Mouse (Mus musculus) G1E (cell line): ENCODE measurements around the gene Gadd45a.

Source experiments
- CTCF ChIP-seq: IDR thresholded peaks from 2 replicates; pipeline ENCODE4 v1.5.1; 2012; ENCODE audit warnings: low read depth, low read length, inconsistent platforms, mixed read lengths
- GATA1 ChIP-seq: IDR thresholded peaks from 2 replicates; pipeline ENCODE4 v1.6.1; 2012; ENCODE audit warnings: borderline replicate concordance, low read length, inconsistent platforms, mixed read lengths
- TAL1 ChIP-seq: conservative IDR thresholded peaks from 2 replicates; pipeline ENCODE4 v1.6.1; 2012; ENCODE audit warnings: low read depth, low read length, inconsistent platforms, mixed read lengths

DNA sequence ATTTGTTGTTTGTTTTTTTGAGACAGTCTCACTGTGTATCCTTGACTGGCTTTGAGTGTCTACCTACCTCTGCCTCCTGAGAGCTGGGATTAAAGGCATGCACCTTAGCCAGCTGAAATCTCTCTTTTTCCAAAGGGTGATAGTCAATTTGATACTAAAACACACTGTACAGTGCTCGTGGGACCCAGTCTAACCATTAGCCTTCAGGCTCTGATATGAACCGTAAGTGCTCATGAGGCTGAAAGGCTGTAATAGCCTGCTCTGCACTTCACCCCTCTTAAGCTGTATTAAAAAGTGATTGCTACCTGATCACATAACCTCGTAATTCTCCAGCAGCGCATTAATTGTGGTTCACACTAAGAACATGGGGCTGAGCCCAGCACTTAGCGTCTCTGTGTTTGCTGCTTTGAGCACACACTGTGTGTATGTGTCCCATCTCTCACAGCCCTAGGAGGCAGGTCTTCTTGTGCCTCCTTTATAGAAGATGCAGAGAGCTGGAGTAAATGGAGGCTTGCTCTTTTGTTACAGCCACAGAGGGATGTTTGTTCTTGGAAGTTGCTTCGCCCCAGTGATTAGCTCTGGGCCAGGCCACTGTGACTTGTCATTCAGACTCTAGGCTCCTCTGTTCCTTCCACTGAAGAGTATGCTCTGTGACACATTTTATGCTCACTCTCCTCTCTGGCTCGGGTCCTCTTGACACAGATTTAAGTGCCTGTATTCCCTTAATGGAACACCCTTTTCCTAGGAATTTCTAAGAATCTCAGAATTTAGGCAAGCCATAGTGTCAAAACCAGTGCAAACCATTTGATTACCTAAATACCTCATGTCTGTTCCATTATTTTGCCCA lies 26.7 kb downstream of the Gadd45a start:
- TF ChIP-seq CTCF (no peak), TAL1 (no peak), GATA1 (no peak)
